Mouse (Mus musculus) embryonic fibroblast, embryonic 13.5 days (primary cell): ENCODE measurements around the gene Hist1h2an.

ENCODE experiments used
- CTCF ChIP-seq: IDR thresholded peaks from 2 replicates; pipeline ENCODE4 v1.5.1; 2011; ENCODE audit warnings: mild to moderate bottlenecking, control low read depth, low read length, moderate library complexity, borderline replicate concordance; ENCODE audit not compliant: insufficient read depth
- POLR2A ChIP-seq: IDR thresholded peaks from 2 replicates; pipeline ENCODE4 v1.6.1; 2011; ENCODE audit warnings: low read depth, mild to moderate bottlenecking, control low read depth, low read length, moderate library complexity

DNA sequence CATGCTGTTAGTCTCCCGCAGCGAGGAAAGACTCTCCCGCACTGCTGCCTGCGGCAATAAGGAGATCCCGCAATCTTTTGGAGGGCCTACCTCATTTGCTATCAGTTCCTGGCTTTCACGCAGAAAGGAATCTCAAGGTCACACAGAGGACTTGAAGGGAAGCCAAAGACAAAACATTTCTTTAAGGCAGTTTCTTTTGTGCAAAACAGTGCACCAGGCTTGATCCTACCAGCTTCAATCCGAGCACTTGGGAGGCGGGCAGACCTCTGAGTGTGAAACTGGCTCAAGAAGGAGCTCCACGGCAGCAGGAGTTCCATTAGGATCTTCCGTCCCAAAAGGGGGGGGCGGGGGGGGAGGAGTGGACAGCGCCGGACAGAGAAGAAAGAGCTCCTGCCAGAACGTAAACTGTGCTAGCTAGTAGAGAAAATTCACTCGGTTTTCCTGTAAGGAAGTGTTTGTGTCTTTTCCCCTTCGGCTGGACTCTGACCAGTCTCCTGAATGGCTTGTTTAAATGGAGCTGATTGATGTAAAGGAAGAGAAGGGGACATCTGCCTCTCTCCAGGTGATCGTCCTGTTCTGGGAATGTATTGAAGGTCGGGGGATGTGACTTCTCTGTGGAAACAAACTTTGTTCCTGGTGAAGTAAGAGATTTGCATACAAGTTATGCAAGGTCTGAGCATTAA lies 3.7 kb upstream of the Hist1h2an start:
- TF ChIP-seq CTCF (no peak), POLR2A (no peak)
